Mouse (Mus musculus) cerebellum, adult 2 months (tissue): ENCODE measurements around the gene Manf. TPM values are rescaled to one million over a fixed set of nuclear protein-coding genes. Genes with fewer than 3 reads are reported as not detected.

Experiments used
- DNase-seq, 2 experiments: peaks; one replicate each; pipeline ENCODE4 v3.0.0; 2021
- H3K27ac ChIP-seq: fragments of 200-500 bp; 2 replicates; pipeline ENCODE4 v1.5.1; 2012; ENCODE audit warnings: low read length, control low read depth, inconsistent platforms; ENCODE audit not compliant: insufficient read depth
- H3K27me3 ChIP-seq: fragments of 200-500 bp; 2 replicates; pipeline ENCODE4 v1.6.1; 2012; ENCODE audit warnings: inconsistent platforms, mild to moderate bottlenecking, low read length, moderate library complexity; ENCODE audit not compliant: control insufficient read depth, insufficient read depth
- H3K4me1 ChIP-seq: fragments of 200-500 bp; 2 replicates; pipeline ENCODE4 v1.6.1; 2011; ENCODE audit warnings: low read length; ENCODE audit not compliant: control insufficient read depth, insufficient read depth
- H3K4me3 ChIP-seq: fragments of 200-500 bp; replicated peaks from 2 replicates; pipeline ENCODE3; 2011; ENCODE audit warnings: mild to moderate bottlenecking, low read depth, low read length, control low read depth; ENCODE audit not compliant: insufficient read depth
- CTCF ChIP-seq: fragments of 200-500 bp; IDR thresholded peaks from 2 replicates; pipeline ENCODE4 v1.5.1; 2011; ENCODE audit warnings: low read depth, mild to moderate bottlenecking, control low read depth, low read length, moderate library complexity, borderline replicate concordance; ENCODE audit not compliant: insufficient read depth
- POLR2A ChIP-seq: fragments of 200-500 bp; IDR thresholded peaks from 2 replicates; pipeline ENCODE4 v1.6.1; 2011; ENCODE audit warnings: low read length, control low read depth, borderline replicate concordance; ENCODE audit not compliant: insufficient read depth
- WGBS: fragments of 180-500 bp; shearing (Covaris S2); methylation state at CpG from one replicate; pipeline ENCODE4 v1.1.7; 2018; 5-methylcytosine and 5-hydroxymethylcytosine counted together
- polyA plus RNA-seq: library from polyadenylated mRNA; depleted of rRNA; stranded (reverse); fragments of >200 nt; gene quantifications from 2 replicates; pipeline ENCODE4 v1.2.3, GENCODE M21; 2012

The Manf gene
- polyA plus RNA-seq, 1 experiment = 67.1 TPM

DNA sequence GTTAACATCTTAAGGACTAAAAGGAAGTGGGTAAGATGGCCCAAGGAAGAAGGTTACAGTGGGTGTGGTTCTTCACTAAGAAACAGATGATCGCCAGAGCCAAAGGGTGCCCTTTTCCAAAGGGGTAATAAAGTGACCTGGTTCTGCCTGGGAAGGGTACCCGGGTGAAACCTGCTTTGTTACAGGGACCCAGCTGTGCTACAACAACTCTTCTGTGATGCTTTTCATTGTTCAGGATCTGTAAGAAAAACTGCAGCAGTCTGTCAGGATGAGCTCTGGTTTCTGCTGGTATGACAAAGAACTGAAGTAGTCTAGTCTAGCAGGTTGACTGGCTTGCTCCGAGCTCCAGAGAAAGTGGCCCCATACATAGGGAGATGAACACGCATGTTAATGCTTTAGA, 9.6 kb downstream of the Manf start:
- TF ChIP-seq CTCF = no peak
- no peak for TF ChIP-seq POLR2A
- H3K27me3 ChIP-seq = no peaks in the 10 kb centered on the region
- H3K27ac ChIP-seq = no peak overlapping the region
- H3K4me1 ChIP-seq = peaks cover 21% of the 10 kb centered on the region
- 51% methylated on average over 4 of the region's 4 CpGs for WGBS
- H3K4me3 ChIP-seq = no peak overlapping the region
- DNase-seq = no peak

GRCm38 (mm10) chr9:106881071-106881755, 10.6 kb downstream of the Manf start:
- Histone ChIP-seq H3K27me3 (no peaks in the 10 kb centered on the region), H3K4me1 (peaks cover 24% of the 10 kb centered on the region), H3K4me3 (no peak overlapping the region), H3K27ac (no peak overlapping the region)
- TF ChIP-seq CTCF = no peak
- TF ChIP-seq POLR2A = no peak
- DNase-seq = no peak
- whole genome bisulfite sequencing = 39% methylated on average over 4 of the region's 4 CpGs

- Histone ChIP-seq H3K4me1 (peaks cover 14% of the 10 kb centered on the region), H3K27ac (no peak overlapping the region), H3K27me3 (no peaks in the 10 kb centered on the region), H3K4me3 (no peak overlapping the region)
- TF ChIP-seq POLR2A (no peak), CTCF (no peak)
- 55% methylated on average over 4 of the region's 4 CpGs for WGBS
- DNase-seq = no peak
These were observed 12.3 kb downstream of the Manf start for GRCm38 (mm10) chr9:106879471-106879870.

- DNase-seq = peak in 1 of 2 experiments; percentile 43
- H3K4me3 ChIP-seq = no peak overlapping the region
- H3K4me1 ChIP-seq = peaks cover 4% of the 10 kb centered on the region
- no peak overlapping the region for H3K27ac ChIP-seq
- no peaks in the 10 kb centered on the region for H3K27me3 ChIP-seq
- no peak for TF ChIP-seq CTCF
- TF ChIP-seq POLR2A = no peak
- WGBS = 15% methylated on average over 3 of the region's 3 CpGs
These were observed 15.1 kb downstream of the Manf start for GRCm38 (mm10) chr9:106876666-106877065.

GRCm38 (mm10) chr9:106874216-106874615, 17.6 kb downstream of the Manf start:
- DNase-seq = no peak
- no peaks in the 10 kb centered on the region for H3K27me3 ChIP-seq
- TF ChIP-seq CTCF = no peak
- no peak overlapping the region for H3K27ac ChIP-seq
- H3K4me3 ChIP-seq = no peak overlapping the region
- peaks cover 4% of the 10 kb centered on the region for H3K4me1 ChIP-seq
- 79% methylated on average over 5 of the region's 5 CpGs for WGBS

DNA sequence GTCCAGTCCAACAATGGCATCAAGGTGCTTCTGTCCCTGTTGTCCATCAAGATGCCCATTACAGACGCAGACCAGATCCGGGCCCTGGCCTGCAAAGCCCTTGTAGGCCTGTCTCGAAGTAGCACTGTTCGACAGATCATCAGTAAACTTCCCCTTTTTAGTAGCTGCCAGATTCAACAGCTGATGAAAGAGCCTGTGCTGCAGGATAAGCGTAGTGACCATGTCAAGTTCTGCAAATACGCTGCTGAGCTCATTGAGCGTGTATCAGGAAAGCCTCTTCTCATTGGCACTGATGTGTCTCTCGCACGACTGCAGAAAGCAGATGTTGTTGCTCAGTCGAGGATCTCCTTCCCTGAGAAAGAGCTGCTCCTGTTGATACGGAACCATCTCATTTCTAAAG, 33.7 kb downstream of the Manf start:
- Histone ChIP-seq H3K27ac (no peak overlapping the region), H3K27me3 (no peaks in the 10 kb centered on the region), H3K4me3 (no peak overlapping the region), H3K4me1 (no peaks in the 10 kb centered on the region)
- TF ChIP-seq CTCF = no peak
- no peak for TF ChIP-seq POLR2A
- DNase-seq = no peak
- 88% methylated on average over 11 of the region's 11 CpGs for whole genome bisulfite sequencing

GRCm38 (mm10) chr9:106856664-106857063, 35.1 kb downstream of the Manf start:
- 74% methylated on average over 3 of the region's 3 CpGs for WGBS
- no peak overlapping the region for H3K4me3 ChIP-seq
- no peaks in the 10 kb centered on the region for H3K27me3 ChIP-seq
- TF ChIP-seq CTCF (no peak), POLR2A (no peak)
- DNase-seq = no peak
- no peaks in the 10 kb centered on the region for H3K4me1 ChIP-seq
- no peak overlapping the region for H3K27ac ChIP-seq

DNA sequence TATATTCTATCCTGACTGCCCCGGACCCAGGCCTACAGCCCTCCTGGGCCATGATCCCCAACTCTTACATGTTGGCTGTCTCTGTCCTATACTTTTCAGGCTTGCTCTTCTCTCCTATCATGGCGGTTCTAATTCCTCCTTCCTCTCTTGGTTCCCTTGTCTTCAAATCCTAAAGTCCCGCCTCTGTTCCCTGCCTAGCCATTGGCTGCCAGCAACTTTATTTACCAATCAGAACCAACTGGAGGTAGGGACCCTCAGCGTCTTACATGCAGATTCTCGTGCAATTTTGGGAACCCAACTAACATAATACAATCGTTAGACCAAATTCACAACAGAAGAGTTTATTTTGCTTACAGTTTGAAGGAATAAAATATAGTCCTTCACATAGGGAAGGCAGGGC, 49.0 kb downstream of the Manf start:
- no peak overlapping the region for H3K27ac ChIP-seq
- no peak for DNase-seq
- no peaks in the 10 kb centered on the region for H3K4me1 ChIP-seq
- 90% methylated on average over 6 of the region's 6 CpGs for WGBS
- H3K27me3 ChIP-seq = no peaks in the 10 kb centered on the region
- H3K4me3 ChIP-seq = no peak overlapping the region
- TF ChIP-seq CTCF (no peak), POLR2A (no peak)
